Mouse (Mus musculus): ENCODE data around the gene A2m. TPM values are rescaled to one million over a fixed set of nuclear protein-coding genes. Genes with fewer than 3 reads are reported as not detected.

A2m gene
- total RNA-seq (2023) = not detected

DNA sequence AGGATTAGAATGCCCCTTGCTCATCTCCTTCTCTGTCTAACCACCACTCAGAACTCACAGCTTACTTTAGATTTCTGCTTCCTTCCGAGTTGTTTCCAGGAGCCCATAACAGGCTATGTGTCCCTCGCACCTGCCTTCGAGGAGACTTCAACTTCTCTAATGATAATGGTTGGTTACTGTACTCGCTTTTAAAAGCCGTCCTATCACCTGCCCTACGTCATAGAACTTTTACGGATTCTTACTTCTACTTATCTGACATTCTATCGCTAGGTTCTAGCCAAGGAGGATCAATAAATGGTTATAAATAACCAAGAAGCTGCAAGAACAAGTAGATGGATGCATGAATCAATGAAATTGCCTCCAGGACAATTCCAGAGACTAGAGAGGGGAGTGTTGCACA is at the start of gene A2m:
Gene A2m (plus strand): TSS at position 301 of the 400 bp plus-strand sequence.

Other genes starting within 250 kb of the A2m start
- not detected for gene Iqsec3, start 161.7 kb upstream of the A2m start, total RNA-seq (2023)
- gene Gm7298, start 97.6 kb downstream of the A2m start, total RNA-seq (2023) = not detected
- gene Mug1, start 203.2 kb downstream of the A2m start, total RNA-seq (2023) = not detected

All from monocyte, adult 59 days (primary cell).